16 mouse cellular contexts compared by ENCODE assay signal in the genomic region with DNA sequence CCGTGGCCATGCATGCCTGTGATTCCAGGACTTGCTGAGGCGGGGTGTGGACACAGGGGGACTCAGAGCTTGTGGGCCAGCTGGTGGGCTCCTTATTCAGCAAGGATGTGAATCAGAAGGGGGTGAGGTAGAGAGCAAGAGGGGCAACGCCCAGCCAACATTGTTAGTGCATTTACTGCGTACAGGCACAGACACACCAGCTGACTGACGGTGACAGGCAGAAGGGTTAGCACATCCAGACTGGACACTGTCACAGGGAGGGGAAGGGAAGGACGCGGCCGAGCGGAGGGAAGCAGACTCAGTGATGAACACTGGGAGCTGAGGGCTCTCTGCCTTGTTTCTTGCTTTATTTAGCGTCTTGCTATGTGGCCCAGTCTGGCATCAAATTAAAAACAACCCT. TPM values are rescaled to one million over a fixed set of nuclear protein-coding genes. Genes with fewer than 3 reads are reported as not detected.
A peak's percentile ranks its signal among the peaks of the same experiment; 100 is the strongest.
DNase-seq lines count a peak whose midpoint lies in the region; ATAC-seq lines count a peak whose summit lies in the region.
"Had no signal": no experiment of that assay in that cellular context is flagged by ENCODE, and none has a peak within 500 bp of the region (broad histone marks: within the 10 kb centered on the region; RNA-seq: fewer than 3 reads in every experiment).

No protein-coding gene starts in this region.

- intact Hi-C loops in heart, postnatal 14 days (cut with DNase I) = loop anchor here (10.0 kb wide), 1 partner anchor 271 kb away; a partner anchor contains a TSS

- H3K4me2 ChIP-seq in forebrain, embryonic 13.5 days = no peak overlapping the region
- no peak overlapping the region for H3K4me2 ChIP-seq in forebrain, embryonic 11.5 days (ENCODE audit: low read depth, low read length, severe bottlenecking)
- no peak overlapping the region for H3K4me2 ChIP-seq in heart, embryonic 14.5 days (ENCODE audit: low read length)
- H3K4me2 ChIP-seq in kidney, embryonic 15.5 days = no peak overlapping the region
- H3K4me2 ChIP-seq: midbrain, embryonic 12.5 days had no signal

- H3K9ac ChIP-seq in forebrain, embryonic 13.5 days = no peak overlapping the region
- H3K9ac ChIP-seq in forebrain, embryonic 11.5 days (ENCODE audit: low read length) = no peak overlapping the region
- H3K9ac ChIP-seq in heart, embryonic 14.5 days (ENCODE audit: low read length) = peak overlapping the region; percentile 32; the same call in 1 of the 2 replicates
- no peak overlapping the region for H3K9ac ChIP-seq in kidney, embryonic 15.5 days
- H3K9ac ChIP-seq: midbrain, embryonic 12.5 days had no signal

- H3K27ac ChIP-seq in forebrain, embryonic 13.5 days = 0 out of 2 replicates have a peak overlapping the region, but pooled peaks have one; percentile 7
- H3K27ac ChIP-seq in forebrain, embryonic 11.5 days (ENCODE audit: low read depth, low read length) = no peak overlapping the region
- H3K27ac ChIP-seq in heart, embryonic 14.5 days (replicated peaks in 1 of 2; ENCODE audit: control insufficient read depth in 1 of 2, insufficient read depth in 1 of 2, low read depth in 2 of 2, low read length in 2 of 2) = peak overlapping the region; percentile 71 to 73
- no peak overlapping the region for H3K27ac ChIP-seq in kidney, embryonic 15.5 days
- H3K27ac ChIP-seq: midbrain, embryonic 12.5 days had no signal

- peaks cover 43% of the 10 kb centered on the region for H3K36me3 ChIP-seq in forebrain, embryonic 13.5 days (ENCODE audit: poor library complexity, severe bottlenecking)
- H3K36me3 ChIP-seq in forebrain, embryonic 11.5 days (ENCODE audit: control insufficient read depth, insufficient read depth, low read length) = peaks cover 7% of the 10 kb centered on the region
- H3K36me3 ChIP-seq in heart, embryonic 14.5 days (ENCODE audit: control insufficient read depth, insufficient read depth, low read length) = peaks cover 55% of the 10 kb centered on the region
- H3K36me3 ChIP-seq in kidney, embryonic 15.5 days = peaks cover 44% of the 10 kb centered on the region

- DNase-seq in forebrain, embryonic 11.5 days (ENCODE audit: low spot score) = no peak
- no peak for DNase-seq in heart, postnatal 14 days
- DNase-seq in urinary bladder, adult 2 months (ENCODE audit: low spot score) = peak; percentile 27
- DNase-seq in urinary bladder, postnatal 25 days (ENCODE audit: low spot score) = no peak
- DNase-seq in thymus, postnatal 25 days = no peak
- DNase-seq: cerebellum, postnatal 14 days; kidney, postnatal 14 days; layer of hippocampus, adult 9-11 months; lung, postnatal 36 days; right cerebral cortex, postnatal 25 days; thymus, adult 2 months had no signal

- no peak overlapping the region for H3K4me3 ChIP-seq in forebrain, embryonic 13.5 days
- no peak overlapping the region for H3K4me3 ChIP-seq in forebrain, embryonic 11.5 days (ENCODE audit: low read depth, low read length)
- no peak overlapping the region for H3K4me3 ChIP-seq in heart, embryonic 14.5 days (ENCODE audit: control insufficient read depth in 1 of 2, insufficient read depth in 1 of 2, low read depth in 1 of 2, low read length in 2 of 2)
- no peak overlapping the region for H3K4me3 ChIP-seq in kidney, embryonic 15.5 days (replicated peaks)
- H3K4me3 ChIP-seq: midbrain, embryonic 12.5 days had no signal

- WGBS in forebrain, embryonic 13.5 days = 83% methylated on average over 10 of the region's 10 CpGs
- WGBS in forebrain, embryonic 11.5 days = 89% methylated on average over 10 of the region's 10 CpGs
- WGBS in heart, embryonic 14.5 days = 35% methylated on average over 10 of the region's 10 CpGs
- WGBS in kidney, embryonic 15.5 days = 86% methylated on average over 10 of the region's 10 CpGs

- no peak for ATAC-seq in forebrain, embryonic 13.5 days
- ATAC-seq in forebrain, embryonic 11.5 days (replicated peaks; ENCODE audit: low FRiP score) = no peak
- ATAC-seq in heart, embryonic 14.5 days (ENCODE audit: insufficient number of reproducible peaks, insufficient read depth, low FRiP score, low read depth) = no peak
- ATAC-seq in kidney, embryonic 15.5 days (replicated peaks; ENCODE audit: low FRiP score) = no peak
- ATAC-seq: inflammation-experienced regulatory T-cells, adult 6 months had no signal

- H3K9me3 ChIP-seq in forebrain, embryonic 13.5 days (replicated peaks) = no peaks in the 10 kb centered on the region
- H3K9me3 ChIP-seq in forebrain, embryonic 11.5 days (ENCODE audit: control insufficient read depth, low read length) = no peaks in the 10 kb centered on the region
- H3K9me3 ChIP-seq in heart, embryonic 14.5 days (ENCODE audit: control insufficient read depth, low read length) = no peaks in the 10 kb centered on the region
- H3K9me3 ChIP-seq in kidney, embryonic 15.5 days (replicated peaks) = no peaks in the 10 kb centered on the region
- H3K9me3 ChIP-seq: midbrain, embryonic 12.5 days had no signal

- peaks cover 49% of the 10 kb centered on the region for H3K4me1 ChIP-seq in forebrain, embryonic 13.5 days
- H3K4me1 ChIP-seq in forebrain, embryonic 11.5 days (replicated peaks; ENCODE audit: control insufficient read depth, insufficient read depth, low read length) = peaks cover 6% of the 10 kb centered on the region; the same call in 1 of the 2 replicates
- peaks cover 43 to 60% of the 10 kb centered on the region in 2 experiments for H3K4me1 ChIP-seq in heart, embryonic 14.5 days (ENCODE audit: control insufficient read depth in 2 of 2, insufficient read depth in 2 of 2, low read length in 2 of 2)
- H3K4me1 ChIP-seq in kidney, embryonic 15.5 days = peaks cover 24% of the 10 kb centered on the region

- no peaks in the 10 kb centered on the region for H3K27me3 ChIP-seq in forebrain, embryonic 13.5 days
- no peaks in the 10 kb centered on the region for H3K27me3 ChIP-seq in forebrain, embryonic 11.5 days (ENCODE audit: control insufficient read depth, insufficient read depth, low read length)
- no peaks in the 10 kb centered on the region for H3K27me3 ChIP-seq in heart, embryonic 14.5 days (ENCODE audit: control insufficient read depth, insufficient read depth, low read length)
- H3K27me3 ChIP-seq in kidney, embryonic 15.5 days = no peaks in the 10 kb centered on the region
- H3K27me3 ChIP-seq: midbrain, embryonic 12.5 days had no signal

RNA-seq across cellular contexts. Expression of a gene that starts 21.1 kb away (rescaled TPM):
- 0.40 and 0.62 TPM in 2 replicates for polyA plus RNA-seq in forebrain, embryonic 13.5 days (2015; fragmentation: Nextera tagmentation; extraction: Ambion mirVana)
- 0.67 and 1.4 TPM in 2 replicates for polyA plus RNA-seq in forebrain, embryonic 11.5 days (2014; fragmentation: Nextera tagmentation; extraction: Ambion mirVana)
- polyA plus RNA-seq in heart, embryonic 14.5 days (2014; fragmentation: Nextera tagmentation; extraction: Ambion mirVana) = 2.3 and 3.1 TPM in 2 replicates
- 1 to 10 TPM; 2.3 to 6.4 TPM for total RNA-seq in heart, postnatal 14 days (2021)
- 8.2 and 10.4 TPM in 2 replicates for polyA plus RNA-seq in urinary bladder, adult 2 months (2012; rRNA removed)
- polyA plus RNA-seq in kidney, embryonic 15.5 days (2015; fragmentation: Nextera tagmentation; extraction: Ambion mirVana) = 1.5 and 2.2 TPM in 2 replicates

RNA-seq across cellular contexts. Expression of a gene that starts 53.2 kb away (rescaled TPM):
- 3.4 and 4.4 TPM in 2 replicates for polyA plus RNA-seq in forebrain, embryonic 13.5 days (2015; fragmentation: Nextera tagmentation; extraction: Ambion mirVana)
- 11.6 and 14.5 TPM in 2 replicates for polyA plus RNA-seq in forebrain, embryonic 11.5 days (2014; fragmentation: Nextera tagmentation; extraction: Ambion mirVana)
- 6.1 and 7.8 TPM in 2 replicates for polyA plus RNA-seq in heart, embryonic 14.5 days (2014; fragmentation: Nextera tagmentation; extraction: Ambion mirVana)
- 10 to 100 TPM; 10.5 to 12.5 TPM for total RNA-seq in heart, postnatal 14 days (2021)
- polyA plus RNA-seq in urinary bladder, adult 2 months (2012; rRNA removed) = 42.0 and 42.1 TPM in 2 replicates
- polyA plus RNA-seq in kidney, embryonic 15.5 days (2015; fragmentation: Nextera tagmentation; extraction: Ambion mirVana) = 50.4 and 52.1 TPM in 2 replicates
- polyA plus RNA-seq: inflammation-experienced regulatory T-cells, adult 6 months had no signal

RNA-seq across cellular contexts. Expression of a gene that starts 55.0 kb away (rescaled TPM):
- polyA plus RNA-seq in forebrain, embryonic 13.5 days (2015; fragmentation: Nextera tagmentation; extraction: Ambion mirVana) = 235 and 246 TPM in 2 replicates
- 231 and 246 TPM in 2 replicates for polyA plus RNA-seq in forebrain, embryonic 11.5 days (2014; fragmentation: Nextera tagmentation; extraction: Ambion mirVana)
- polyA plus RNA-seq in heart, embryonic 14.5 days (2014; fragmentation: Nextera tagmentation; extraction: Ambion mirVana) = 84.9 and 88.2 TPM in 2 replicates
- total RNA-seq in heart, postnatal 14 days (2021) = 10 to 100 TPM; 41.1 to 51.1 TPM
- polyA plus RNA-seq in urinary bladder, adult 2 months (2012; rRNA removed) = 116 and 159 TPM in 2 replicates
- 105 and 119 TPM in 2 replicates for polyA plus RNA-seq in kidney, embryonic 15.5 days (2015; fragmentation: Nextera tagmentation; extraction: Ambion mirVana)

Comparison
In these comparisons a context has a peak if more than half of its experiments do, and no peak if none do; other contexts are left out.
1. H3K27ac ChIP-seq: peak in forebrain, embryonic 13.5 days (single experiment) and heart, embryonic 14.5 days (2 of 2); none in forebrain, embryonic 11.5 days (single experiment) and kidney, embryonic 15.5 days (single experiment).